Comparison of ENCODE assay signal across 8 mouse cellular contexts in the genomic region with DNA sequence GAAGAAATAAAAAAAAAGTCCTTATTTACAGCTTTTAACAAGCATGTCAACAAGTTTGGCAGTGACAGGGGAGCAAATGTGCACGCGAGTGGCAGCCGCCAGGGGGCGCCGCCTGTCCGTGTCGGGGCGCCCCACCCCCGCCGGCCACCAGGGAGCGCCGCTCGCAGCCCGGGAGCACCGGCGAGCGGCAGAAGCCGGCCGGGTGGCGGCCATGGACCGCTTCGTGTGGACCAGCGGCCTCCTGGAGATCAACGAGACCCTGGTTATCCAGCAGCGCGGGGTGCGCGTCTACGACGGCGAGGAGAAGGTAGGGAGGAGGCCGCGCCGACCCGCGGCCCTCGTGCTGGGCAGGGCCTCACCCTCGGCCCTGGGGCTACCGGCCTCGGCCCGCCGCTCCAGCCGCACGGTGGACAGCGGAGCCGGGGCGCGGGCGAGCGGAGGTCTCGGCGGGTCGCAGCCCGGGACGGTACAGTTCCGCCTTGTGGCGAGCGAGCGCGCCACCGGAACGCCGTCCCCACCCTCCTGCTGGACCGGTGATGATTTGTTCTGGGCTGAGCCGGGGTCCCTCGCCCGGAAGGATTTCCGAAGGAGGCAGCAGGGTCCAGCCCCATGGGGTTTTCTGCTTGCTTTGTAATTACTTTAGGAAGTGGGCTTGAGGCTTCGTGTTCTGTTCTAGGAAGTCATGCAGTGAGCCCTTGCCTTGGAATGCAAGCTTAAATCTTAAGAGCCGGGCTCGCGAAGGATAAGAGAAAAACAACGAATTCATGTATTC. TPM values are rescaled to one million over a fixed set of nuclear protein-coding genes. Genes with fewer than 3 reads are reported as not detected.
DNase-seq lines count a peak whose midpoint lies in the region; ATAC-seq and TF ChIP-seq lines count a peak whose summit lies in the region.

A gene (plus strand): TSS at position 150 of the 772 bp plus-strand sequence.

- peak within 1 kb of the TSS; percentile 63 for H3K27ac ChIP-seq in MEL (ENCODE audit: control insufficient read depth, low read depth, low read length)
- peak within 1 kb of the TSS; percentile 99 for H3K27ac ChIP-seq in cerebellum, adult 2 months (ENCODE audit: insufficient read depth, low read length)
- peak within 1 kb of the TSS; percentile 99 for H3K27ac ChIP-seq in lung, embryonic 16.5 days (ENCODE audit: low read length)

- no peaks in the 10 kb centered on the region for H3K27me3 ChIP-seq in MEL (ENCODE audit: control insufficient read depth in 1 of 2, insufficient read depth in 2 of 2, low read length in 2 of 2)
- no peaks in the 10 kb centered on the region for H3K27me3 ChIP-seq in cerebellum, adult 2 months (ENCODE audit: control insufficient read depth, insufficient read depth, low read length)
- no peaks in the 10 kb centered on the region for H3K27me3 ChIP-seq in lung, embryonic 16.5 days (ENCODE audit: control insufficient read depth, insufficient read depth, low read depth, low read length)

- peak within 1 kb of the TSS; percentile 65 for H3K4me2 ChIP-seq in lung, embryonic 16.5 days (ENCODE audit: low read depth, low read length)

- H3K9me3 ChIP-seq in MEL (replicated peaks; ENCODE audit: insufficient read depth, low read length), result no peaks in the 10 kb centered on the region
- no peaks in the 10 kb centered on the region for H3K9me3 ChIP-seq in lung, embryonic 16.5 days (ENCODE audit: control insufficient read depth, low read length)

- H3K79me2 ChIP-seq in MEL (ENCODE audit: control insufficient read depth, insufficient read depth, low read length, poor library complexity), result peaks cover 11% of the 10 kb centered on the region

- peak; percentile 56 for TF ChIP-seq RAD21 in MEL (IDR thresholded peaks at IDR 0.05; ENCODE audit: low read depth, low read length)

- H3K4me1 ChIP-seq in MEL (ENCODE audit: control insufficient read depth in 1 of 2, insufficient read depth in 2 of 2, low read length in 2 of 2), result peaks cover 8 to 10% of the 10 kb centered on the region in 2 experiments; a peak in 3 of 4 replicates
- H3K4me1 ChIP-seq in cerebellum, adult 2 months (ENCODE audit: control insufficient read depth, insufficient read depth, low read length), result peaks cover 6% of the 10 kb centered on the region; the same call in 1 of the 2 replicates
- H3K4me1 ChIP-seq in lung, embryonic 16.5 days (replicated peaks; ENCODE audit: control insufficient read depth, insufficient read depth, low read length), result peaks cover 9% of the 10 kb centered on the region

- peaks cover 0 to 13% of the 10 kb centered on the region in 2 experiments; a peak in 2 of 4 replicates for H3K36me3 ChIP-seq in MEL (ENCODE audit: control insufficient read depth in 1 of 2, insufficient read depth in 2 of 2, low read length in 2 of 2)
- H3K36me3 ChIP-seq in lung, embryonic 16.5 days (ENCODE audit: control insufficient read depth, insufficient read depth, low read length), result peaks cover 4% of the 10 kb centered on the region; the same call in 1 of the 2 replicates

- ATAC-seq in hematopoietic stem cell, adult 5-6 weeks (replicated peaks in 1 of 2; ENCODE audit: insufficient read depth in 1 of 2, low FRiP score in 2 of 2, low TSS enrichment in 1 of 2, low read depth in 1 of 2, poor library complexity in 2 of 2, severe bottlenecking in 2 of 2), result peak; percentile 82 to 90
- peak; percentile 92 for ATAC-seq in lung, embryonic 16.5 days (ENCODE audit: low read depth)

- WGBS in cerebellum, adult 2 months, result under 1% methylated on average over 73 of the region's 73 CpGs
- WGBS in lung, embryonic 16.5 days, result under 1% methylated on average over 60 of the region's 73 CpGs

- TF ChIP-seq POLR2A in MEL (IDR thresholded peaks at IDR 0.05; ENCODE audit: control insufficient read depth in 1 of 2, insufficient read depth in 1 of 2, low read depth in 1 of 2, low read length in 2 of 2, poor library complexity in 1 of 2), result peak; percentile 80 to 89
- peak; percentile 59; the same call in 1 of the 2 replicates for TF ChIP-seq POLR2A in cerebellum, adult 2 months (IDR thresholded peaks at IDR 0.05; ENCODE audit: borderline replicate concordance, insufficient read depth, low read length)

- no peak for TF ChIP-seq EP300 in MEL (IDR thresholded peaks at IDR 0.05; ENCODE audit: low read depth in 1 of 2, low read length in 2 of 2)

- peak within 1 kb of the TSS; percentile 72 to 99 for H3K4me3 ChIP-seq in MEL (ENCODE audit: control insufficient read depth in 1 of 2, insufficient read depth in 1 of 2, low read depth in 2 of 2, low read length in 2 of 2)
- H3K4me3 ChIP-seq in cerebellum, adult 2 months (replicated peaks; ENCODE audit: insufficient read depth, low read depth, low read length), result peak within 1 kb of the TSS; percentile 90
- H3K4me3 ChIP-seq in lung, embryonic 16.5 days (ENCODE audit: low read length), result peak within 1 kb of the TSS; percentile 86

- peak; percentile 87 for DNase-seq in MEL (ENCODE audit: low read depth, low spot score)
- DNase-seq in cerebellum, adult 2 months, result peak; percentile 87 to 93
- DNase-seq in forelimb bud, embryonic 11.5 days (ENCODE audit: low read depth, low spot score), result peak; percentile 86
- peak; percentile 68 for DNase-seq in layer of hippocampus, adult 9-10 months (ENCODE audit: low spot score)
- DNase-seq in ovary, postnatal 10 days (ENCODE audit: low spot score), result peak; percentile 82
- DNase-seq in thymus, postnatal 10 days (ENCODE audit: low spot score in 2 of 2), result peak; percentile 70 to 92

- H3K9ac ChIP-seq in MEL (ENCODE audit: control insufficient read depth, low read depth, low read length, poor library complexity, severe bottlenecking), result peak within 1 kb of the TSS; percentile 79
- H3K9ac ChIP-seq in lung, embryonic 16.5 days (ENCODE audit: low read length), result peak within 1 kb of the TSS; percentile 97

- peak in 2 of 3 experiments; percentile 90 to 100; a peak in 5 of 6 replicates for TF ChIP-seq CTCF in MEL (IDR thresholded peaks at IDR 0.05 in 2 of 3, conservative IDR thresholded peaks at IDR 0.05 in 1 of 3; ENCODE audit: control insufficient read depth in 1 of 3, insufficient read depth in 1 of 3, low read depth in 2 of 3, low read length in 3 of 3, poor library complexity in 1 of 3, severe bottlenecking in 1 of 3)
- peak; percentile 86 for TF ChIP-seq CTCF in cerebellum, adult 2 months (IDR thresholded peaks at IDR 0.05; ENCODE audit: borderline replicate concordance, insufficient read depth, low read depth, low read length)

TF ChIP-seq in MEL, 35 proteins besides CTCF, POLR2A, EP300 and RAD21 (continues in another document):
- no peak for TF ChIP-seq GABPA (IDR thresholded peaks at IDR 0.05; ENCODE audit: low read depth, low read length)
- TF ChIP-seq ZC3H11A (IDR thresholded peaks at IDR 0.05; ENCODE audit: low read depth, low read length), result no peak
- TF ChIP-seq E2F4 (IDR thresholded peaks at IDR 0.05; ENCODE audit: borderline replicate concordance, low read depth, low read length), result no peak
- no peak; the same call in 1 of the 2 replicates for TF ChIP-seq TCF12 (IDR thresholded peaks at IDR 0.05; ENCODE audit: low read depth, low read length)
- TF ChIP-seq POLR2AphosphoS2 (IDR thresholded peaks at IDR 0.05; ENCODE audit: low read length), result no peak
- peak; percentile 43; the same call in 1 of the 2 replicates for TF ChIP-seq ZMIZ1 (IDR thresholded peaks at IDR 0.05; ENCODE audit: low read depth, low read length)
- no peak; the same call in 1 of the 2 replicates for TF ChIP-seq TBP (IDR thresholded peaks at IDR 0.05; ENCODE audit: low read depth, low read length)
- peak; percentile 27 for TF ChIP-seq HCFC1 (IDR thresholded peaks at IDR 0.05; ENCODE audit: low read depth, low read length)
- peak; percentile 88; the same call in 1 of the 2 replicates for TF ChIP-seq MXI1 (IDR thresholded peaks at IDR 0.05; ENCODE audit: low read depth, low read length)
- peak; percentile 77 for TF ChIP-seq SMC3 (IDR thresholded peaks at IDR 0.05; ENCODE audit: low read depth, low read length)
- TF ChIP-seq GATA1 (IDR thresholded peaks at IDR 0.05; ENCODE audit: low read depth, low read length), result no peak
- TF ChIP-seq ETS1 (IDR thresholded peaks at IDR 0.05; ENCODE audit: low read depth, low read length), result no peak
- TF ChIP-seq RCOR1 (IDR thresholded peaks at IDR 0.05; ENCODE audit: low read depth, low read length), result no peak
- peak; percentile 2; the same call in 1 of the 2 replicates for TF ChIP-seq KAT2A (conservative IDR thresholded peaks at IDR 0.05; ENCODE audit: low read depth, low read length)
- no peak for TF ChIP-seq MYB (IDR thresholded peaks at IDR 0.05; ENCODE audit: low read depth, low read length)
- no peak for TF ChIP-seq CHD1 (IDR thresholded peaks at IDR 0.05; ENCODE audit: low read depth, low read length)
- no peak for TF ChIP-seq CHD2 (IDR thresholded peaks at IDR 0.05; ENCODE audit: low read length)
- TF ChIP-seq NELFE (IDR thresholded peaks at IDR 0.05; ENCODE audit: low read depth, low read length), result peak; percentile 75
- peak; percentile 74; the same call in 1 of the 2 replicates for TF ChIP-seq SIN3A (IDR thresholded peaks at IDR 0.05; ENCODE audit: low read length)
- TF ChIP-seq ZKSCAN1 (IDR thresholded peaks at IDR 0.05; ENCODE audit: low read depth, low read length), result no peak
- 0 out of 2 replicates have a peak, but pooled peaks have one; percentile 43 for TF ChIP-seq MAX (IDR thresholded peaks at IDR 0.05; ENCODE audit: low read length)
- TF ChIP-seq MAZ (IDR thresholded peaks at IDR 0.05; ENCODE audit: low read depth, low read length), result no peak; the same call in 1 of the 2 replicates
- no peak for TF ChIP-seq MAFK (IDR thresholded peaks at IDR 0.05; ENCODE audit: borderline replicate concordance, low read depth, low read length)
- no peak for TF ChIP-seq ELF1 (IDR thresholded peaks at IDR 0.05; ENCODE audit: low read depth, low read length)
- 0 out of 2 replicates have a peak, but pooled peaks have one; percentile 64 for TF ChIP-seq UBTF (IDR thresholded peaks at IDR 0.05; ENCODE audit: borderline replicate concordance, insufficient read depth, low read depth, low read length)
- no peak for TF ChIP-seq MYC (IDR thresholded peaks at IDR 0.05; ENCODE audit: low read depth, low read length)
- TF ChIP-seq ZNF384 (IDR thresholded peaks at IDR 0.05; ENCODE audit: low read depth, low read length), result no peak
- no peak for TF ChIP-seq NRF1 (IDR thresholded peaks at IDR 0.05; ENCODE audit: insufficient read depth, low read depth, low read length, poor library complexity, severe bottlenecking)
- no peak for TF ChIP-seq JUND (IDR thresholded peaks at IDR 0.05; ENCODE audit: low read depth, low read length)

RNA-seq across cellular contexts. Expression of the gene that starts here (rescaled TPM):
- 21.7 and 23.2 TPM in 2 replicates for total RNA-seq in MEL (2012; rRNA removed)
- 10 to 100 TPM in 1 of 2 experiments, not detected in 1; 27.9 TPM for polyA plus RNA-seq in MEL (2012; ENCODE audit: insufficient read depth in 1 of 2, insufficient read length in 2 of 2, low read depth in 1 of 2, low replicate concordance in 2 of 2, missing spikeins in 1 of 2)
- 20.5 and 20.9 TPM in 2 replicates for polyA plus RNA-seq in cerebellum, adult 2 months (2012; rRNA removed)
- total RNA-seq in hematopoietic stem cell, adult 5-6 weeks (2017), result 55.0 and 68.1 TPM in 2 replicates
- polyA plus RNA-seq in lung, embryonic 16.5 days (2015; fragmentation: Nextera tagmentation; extraction: Ambion mirVana), result 47.0 and 47.3 TPM in 2 replicates

Comparison
In these comparisons a context has a peak if more than half of its experiments do, and no peak if none do; other contexts are left out.
1. Peak in every context shown above with its lines: DNase-seq, ATAC-seq, H3K4me3 ChIP-seq and H3K27ac ChIP-seq.